Mouse (Mus musculus) embryo, embryonic 10 days (tissue): ENCODE results near the gene Pdzk1.

Experiments
- DNase-seq: peaks from one replicate; pipeline ENCODE4 v3.0.0-alpha.2; 2015; ENCODE audit warnings: low spot score

The Pdzk1 gene

DNA sequence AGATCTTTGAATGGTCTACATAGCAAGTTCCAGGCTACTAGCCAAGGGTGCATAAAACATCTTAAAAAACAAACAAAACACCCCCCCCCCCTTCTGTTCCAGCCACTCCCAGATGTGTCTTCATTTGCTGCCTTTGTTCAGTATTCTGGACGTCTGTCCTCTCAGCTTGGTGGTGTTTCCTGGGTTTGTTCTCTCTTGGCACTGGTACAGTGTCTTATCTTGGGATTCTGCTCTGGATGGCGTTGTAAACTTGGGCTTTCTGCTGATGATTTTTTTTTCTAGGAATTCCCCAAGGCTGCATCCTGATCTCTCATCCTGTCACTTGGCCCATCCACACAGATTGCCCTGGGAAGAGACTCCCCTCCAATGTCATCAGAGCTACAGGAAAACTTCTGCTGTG lies 7.3 kb downstream of the Pdzk1 start:
- no peak for DNase-seq

DNA sequence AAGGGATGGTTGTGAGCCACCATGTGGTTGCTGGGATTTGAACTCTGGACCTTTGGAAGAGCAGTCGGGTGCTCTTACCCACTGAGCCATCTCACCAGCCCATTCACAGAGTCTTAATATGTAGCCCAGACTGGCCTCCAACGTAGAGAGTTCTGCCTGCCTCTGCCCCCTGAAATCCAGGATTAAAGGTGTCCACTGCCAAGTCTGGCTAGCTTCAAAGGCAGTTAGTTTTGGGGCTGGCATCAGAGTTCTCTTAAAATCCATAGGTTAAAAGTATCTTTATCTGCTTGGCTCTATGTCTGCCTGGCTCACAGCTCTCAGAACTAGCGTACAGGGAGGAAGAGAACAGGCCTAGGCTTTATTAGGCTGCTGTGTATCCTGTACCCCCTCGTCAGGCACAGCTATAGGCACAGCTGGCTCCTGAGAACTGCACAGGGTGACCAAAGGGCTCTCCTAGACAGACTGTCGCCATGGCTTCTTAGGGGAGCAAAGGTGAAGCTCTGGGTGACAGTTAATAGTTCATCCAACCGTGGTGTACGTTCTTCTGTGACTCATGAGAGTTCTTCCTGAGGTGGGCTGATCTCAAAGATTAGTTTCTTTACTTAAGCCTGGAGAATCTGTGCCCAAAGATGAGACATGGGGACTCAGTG lies 10.0 kb downstream of the Pdzk1 start:
- no peak for DNase-seq

DNA sequence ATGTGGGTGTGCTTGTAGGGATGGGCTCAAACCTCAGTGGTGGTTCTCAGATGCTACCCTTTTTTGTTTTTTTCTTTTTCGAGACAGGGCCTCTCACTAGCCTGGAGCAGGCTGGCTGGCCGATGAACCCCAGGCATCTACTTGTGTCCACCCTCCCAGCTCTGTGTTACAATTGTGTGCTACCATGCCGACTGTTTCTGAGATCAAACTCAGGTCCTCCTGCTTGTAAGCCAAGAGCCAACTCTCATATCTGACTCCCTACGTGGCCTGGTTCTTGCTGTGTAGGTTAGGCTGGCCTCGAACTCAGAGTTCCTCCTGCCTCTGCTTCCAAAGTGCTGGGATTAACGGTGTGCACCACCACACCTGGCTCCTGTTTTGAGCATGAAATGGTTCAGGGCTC lies 16.1 kb downstream of the Pdzk1 start:
- no peak for DNase-seq

DNA sequence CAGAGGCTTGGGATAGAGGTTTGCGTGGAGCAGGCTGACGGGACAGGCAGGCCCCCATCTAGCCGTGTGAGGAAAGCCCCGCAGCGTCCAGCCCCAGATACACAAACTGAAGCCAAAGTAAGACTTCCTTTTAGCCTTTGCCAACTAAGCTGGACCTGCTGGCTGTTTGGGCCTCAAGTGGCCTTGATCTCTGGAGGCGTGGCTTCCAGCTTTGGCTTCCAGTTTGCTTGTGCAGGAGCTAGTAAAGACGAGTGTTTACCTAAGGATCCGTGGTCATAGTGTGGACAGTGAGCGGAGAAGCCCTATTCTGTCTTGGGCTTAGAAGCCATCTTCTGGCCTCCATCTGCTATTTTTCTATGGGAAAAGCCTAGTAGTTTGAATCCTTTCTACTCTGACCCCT lies 16.7 kb downstream of the Pdzk1 start:
- no peak for DNase-seq

DNA sequence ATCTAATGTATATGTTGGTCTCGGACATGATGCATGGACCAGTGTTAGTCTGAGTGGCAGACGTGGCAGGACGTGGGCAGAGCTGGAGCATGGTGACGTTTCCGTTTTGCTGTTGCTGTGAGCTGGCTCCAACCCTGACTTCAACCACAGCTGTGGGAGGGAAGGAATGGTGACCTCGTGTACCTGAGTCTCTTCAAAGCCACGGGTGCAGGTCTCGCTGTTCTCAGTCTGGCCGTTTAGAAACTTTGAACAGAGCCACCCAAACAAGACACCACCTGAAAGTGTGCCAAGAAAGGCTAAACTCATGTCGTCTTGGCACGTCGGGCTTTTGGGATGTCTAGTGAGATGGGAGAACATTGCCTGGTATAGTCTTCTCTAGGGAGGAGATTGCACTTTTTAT lies 17.9 kb downstream of the Pdzk1 start:
- no peak for DNase-seq

DNA sequence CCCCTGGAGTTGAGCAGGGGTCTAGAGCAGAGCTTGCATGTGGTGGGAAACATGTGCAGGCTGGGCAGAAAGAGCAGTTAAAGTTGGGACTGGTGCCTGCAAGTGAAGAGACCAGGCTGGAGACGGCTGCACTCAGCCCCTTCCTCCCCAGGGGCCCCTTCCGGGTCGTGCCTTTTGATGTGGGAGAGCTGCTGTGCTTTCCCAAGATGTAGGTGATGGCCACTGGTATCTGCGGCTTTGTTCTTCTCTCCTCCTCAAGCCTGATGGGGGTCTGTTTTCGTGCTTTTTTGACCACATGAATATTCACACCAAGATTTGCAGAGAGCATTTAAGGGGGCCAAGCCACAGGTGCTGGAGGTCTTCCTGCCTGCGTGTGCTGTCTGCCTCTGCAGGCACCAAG lies 18.6 kb downstream of the Pdzk1 start:
- DNase-seq: no peak

DNA sequence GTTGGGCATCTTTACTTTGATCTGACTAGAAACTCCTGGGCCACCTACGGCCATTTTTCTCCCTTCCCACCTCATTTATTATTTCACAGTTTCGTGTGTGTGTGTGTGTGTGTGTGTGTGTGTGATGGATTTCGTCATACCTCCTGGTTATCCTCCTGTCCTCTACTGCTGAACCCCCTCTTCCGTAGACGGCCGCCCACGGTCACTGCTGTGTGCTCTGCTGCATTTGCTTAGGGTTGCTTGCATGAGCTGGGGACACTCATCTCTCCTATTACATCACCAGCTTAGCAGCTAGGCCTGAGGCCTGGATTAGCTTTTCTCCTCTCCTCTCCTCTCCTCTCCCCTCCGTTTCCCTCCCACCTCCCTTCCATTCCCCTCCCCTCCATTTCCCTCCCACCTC lies 19.4 kb downstream of the Pdzk1 start:
- DNase-seq: no peak

DNA sequence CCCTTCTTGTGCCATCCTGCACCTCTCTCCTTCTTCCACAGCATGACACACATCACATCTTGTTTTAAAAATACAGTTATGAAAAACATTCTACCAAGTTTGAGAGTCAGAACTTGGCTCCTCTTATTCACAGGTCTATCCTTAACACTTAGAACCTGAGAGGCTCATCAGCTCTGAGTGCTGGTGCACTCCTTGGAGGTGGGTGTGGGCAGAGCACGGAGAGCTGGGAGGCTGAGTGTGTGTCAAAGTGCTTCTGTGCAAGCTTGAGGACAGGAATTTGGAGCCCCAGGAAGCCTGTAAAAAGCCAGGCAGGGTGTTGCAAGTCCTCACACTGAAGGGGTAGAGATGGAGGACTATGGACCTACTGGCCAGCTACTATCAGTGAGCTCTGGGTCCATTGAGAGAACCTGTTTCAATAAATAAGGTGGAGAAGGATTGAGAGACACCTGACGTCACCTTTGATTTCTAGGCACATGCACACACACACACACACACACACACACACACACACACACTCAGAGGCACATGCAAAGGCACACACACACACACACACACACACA lies 20.2 kb downstream of the Pdzk1 start:
- DNase-seq: no peak

DNA sequence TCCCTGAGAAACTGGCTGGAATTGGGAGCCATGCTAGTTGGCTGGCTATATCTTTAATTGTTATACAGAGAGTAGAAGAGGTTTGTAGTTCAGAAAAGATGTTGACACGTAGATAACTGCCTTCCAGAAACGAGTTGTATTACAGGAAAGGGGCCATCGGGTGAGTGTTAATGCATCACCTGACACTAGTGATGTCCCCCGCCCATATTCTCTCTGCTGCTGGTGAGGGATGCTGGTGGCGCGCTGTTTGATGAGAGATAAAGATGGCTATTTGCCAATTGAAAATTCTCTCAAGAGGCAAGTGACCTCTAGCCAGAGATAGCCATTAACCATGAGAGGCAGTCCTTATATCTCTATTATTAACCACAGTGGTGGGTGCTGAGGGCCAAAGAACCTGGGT lies 23.5 kb downstream of the Pdzk1 start:
- no peak for DNase-seq

DNA sequence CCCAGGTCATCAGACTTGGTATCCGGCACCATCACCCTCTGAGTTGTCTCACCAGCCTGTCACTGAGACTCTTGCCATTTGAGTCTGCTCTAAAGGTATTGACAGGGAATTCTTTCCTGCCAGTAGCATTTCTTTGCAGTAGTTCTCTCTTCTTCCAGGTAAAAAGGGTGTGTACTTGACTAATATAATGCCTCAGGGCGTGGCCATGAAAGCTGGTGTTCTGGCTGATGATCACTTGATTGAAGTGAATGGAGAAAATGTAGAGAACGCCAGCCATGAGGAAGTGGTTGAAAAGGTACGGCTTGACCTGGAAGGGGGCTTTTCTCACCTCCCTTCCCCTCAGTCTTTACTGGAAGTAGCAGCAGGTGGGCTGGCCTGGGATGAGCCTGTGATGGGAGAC lies 25.3 kb downstream of the Pdzk1 start:
- DNase-seq: no peak

DNA sequence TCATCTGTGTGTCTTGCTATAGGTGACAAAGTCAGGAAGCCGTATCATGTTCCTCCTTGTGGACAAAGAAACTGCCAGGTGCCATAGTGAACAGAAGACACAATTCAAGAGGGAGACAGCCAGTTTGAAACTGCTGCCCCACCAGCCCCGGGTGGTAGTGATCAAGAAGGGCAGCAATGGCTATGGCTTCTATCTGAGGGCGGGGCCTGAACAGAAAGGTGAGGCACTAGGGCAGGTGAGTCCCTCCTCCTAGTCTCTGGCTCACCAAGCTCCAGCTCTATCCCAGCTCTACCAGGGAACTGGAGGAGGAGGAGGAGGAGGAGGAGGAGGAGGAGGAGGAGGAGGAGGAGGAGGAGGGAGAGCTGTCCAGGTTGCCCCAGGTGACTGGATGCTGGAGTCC lies 26.7 kb downstream of the Pdzk1 start:
- no peak for DNase-seq

DNA sequence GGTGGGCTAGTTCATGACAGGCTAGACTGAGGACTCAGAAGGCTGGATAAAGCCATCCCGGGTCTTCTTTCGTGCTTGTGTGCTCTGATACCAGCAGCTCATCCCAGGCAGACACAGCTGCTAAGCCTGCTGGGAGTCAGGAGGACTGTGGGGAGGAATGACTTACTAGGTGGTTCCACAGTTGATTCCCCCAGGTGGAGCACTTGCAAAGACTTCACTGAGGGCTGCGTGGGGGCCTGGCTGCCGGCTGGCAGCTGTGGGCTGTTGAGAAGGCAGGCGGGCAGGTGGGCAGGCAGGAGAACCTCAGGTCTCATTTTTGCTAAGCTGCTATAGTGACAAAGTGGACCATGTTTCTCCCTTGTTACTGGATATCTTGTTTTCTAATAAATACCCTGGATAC lies 31.4 kb downstream of the Pdzk1 start:
- no peak for DNase-seq

DNA sequence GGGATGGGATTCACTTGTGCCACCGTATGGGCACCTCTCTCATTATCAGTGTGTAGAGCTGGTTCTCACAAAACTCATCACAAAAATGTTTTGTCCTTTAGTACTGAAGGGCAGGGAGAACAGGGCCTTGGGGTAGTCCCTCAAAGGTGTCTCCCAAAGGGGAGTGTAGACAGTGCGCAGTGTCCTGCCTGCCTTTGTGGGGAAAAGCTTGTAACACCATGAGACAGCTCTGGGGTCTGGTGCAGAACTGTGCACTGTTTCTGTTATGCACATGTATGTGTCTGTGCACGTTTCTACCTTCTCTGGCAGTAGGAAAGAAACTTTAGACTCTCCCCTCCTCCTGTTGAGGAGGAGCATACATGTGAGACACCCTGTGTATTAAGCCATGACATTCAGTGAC lies 38.8 kb downstream of the Pdzk1 start:
- DNase-seq: no peak

DNA sequence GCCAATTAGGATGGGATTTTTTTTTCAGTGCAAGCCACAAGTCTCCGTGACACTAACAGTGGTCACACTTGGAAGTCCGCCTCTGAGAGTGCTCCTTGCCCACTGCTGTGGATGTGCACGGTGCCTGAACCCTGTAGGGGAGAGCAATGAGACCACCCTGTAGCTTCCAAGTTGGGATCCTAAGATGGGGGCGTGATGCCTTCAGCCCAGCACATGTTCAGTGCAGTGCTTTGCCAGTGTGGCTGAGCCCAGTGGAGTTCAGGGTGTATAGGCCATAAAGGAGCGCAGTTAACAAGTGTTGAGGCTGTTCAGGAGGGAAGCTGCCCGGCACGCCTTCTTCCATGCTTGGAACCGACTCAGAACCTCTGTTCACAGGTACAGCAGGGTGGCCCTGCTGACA lies 39.5 kb downstream of the Pdzk1 start:
- DNase-seq: no peak

DNA sequence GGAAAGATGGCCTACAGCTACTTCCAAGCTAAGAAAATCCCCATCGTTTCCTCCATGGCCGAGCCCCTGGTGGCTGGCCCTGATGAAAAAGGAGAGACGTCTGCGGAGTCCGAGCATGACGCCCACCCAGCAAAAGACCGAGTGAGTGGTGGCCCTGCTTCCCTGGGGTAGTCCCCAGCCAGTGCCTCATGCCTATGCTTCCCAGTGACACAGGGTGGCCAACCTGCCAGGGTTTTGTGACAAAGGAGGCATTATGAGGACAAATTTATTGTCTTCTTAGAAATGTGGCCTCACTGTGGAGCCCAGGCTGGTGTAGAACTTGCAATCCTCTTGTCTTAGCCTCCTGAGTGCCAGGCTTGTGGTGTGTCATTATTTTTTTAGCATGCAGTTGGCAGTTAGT lies 40.0 kb downstream of the Pdzk1 start:
- no peak for DNase-seq

DNA sequence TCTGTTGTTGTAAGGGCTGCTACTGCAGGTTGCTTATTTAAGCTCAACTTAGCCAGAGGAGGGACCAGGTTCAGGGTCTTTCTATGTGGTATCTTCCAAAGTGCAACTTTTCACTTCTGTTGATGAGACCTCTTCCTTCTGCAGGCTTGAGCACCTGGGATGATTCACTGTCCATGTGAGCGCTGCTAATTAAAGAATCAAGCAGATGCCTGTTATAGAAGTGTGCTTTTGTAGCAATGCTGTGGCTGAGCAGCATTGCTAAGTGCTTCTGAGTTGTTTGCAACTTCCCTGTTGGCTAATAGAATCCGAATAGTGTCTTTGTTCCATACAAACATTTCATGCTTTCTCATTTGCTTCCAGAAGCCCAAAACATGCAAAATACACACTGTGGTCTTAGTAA lies 41.2 kb downstream of the Pdzk1 start:
- no peak for DNase-seq

DNA sequence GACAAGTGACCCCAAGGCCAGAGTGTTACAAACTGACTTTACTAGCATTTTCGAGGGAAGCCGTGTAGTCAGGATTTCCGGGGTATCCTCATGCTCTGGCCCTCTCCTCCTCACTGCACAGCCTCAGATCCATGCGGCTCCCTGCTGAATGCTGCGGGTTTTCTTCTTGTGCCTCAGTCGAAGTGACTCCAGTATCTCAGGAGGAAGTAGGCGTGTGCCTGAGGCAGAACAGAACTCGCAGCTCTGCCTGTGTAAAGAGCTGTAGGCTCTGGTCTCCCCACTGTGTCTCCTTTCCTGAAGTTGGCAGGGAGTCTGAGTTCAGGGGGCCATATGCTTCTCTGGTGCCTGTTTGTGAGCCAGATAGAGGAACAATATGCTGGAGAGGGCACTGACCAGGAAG lies 42.0 kb downstream of the Pdzk1 start:
- no peak for DNase-seq

DNA sequence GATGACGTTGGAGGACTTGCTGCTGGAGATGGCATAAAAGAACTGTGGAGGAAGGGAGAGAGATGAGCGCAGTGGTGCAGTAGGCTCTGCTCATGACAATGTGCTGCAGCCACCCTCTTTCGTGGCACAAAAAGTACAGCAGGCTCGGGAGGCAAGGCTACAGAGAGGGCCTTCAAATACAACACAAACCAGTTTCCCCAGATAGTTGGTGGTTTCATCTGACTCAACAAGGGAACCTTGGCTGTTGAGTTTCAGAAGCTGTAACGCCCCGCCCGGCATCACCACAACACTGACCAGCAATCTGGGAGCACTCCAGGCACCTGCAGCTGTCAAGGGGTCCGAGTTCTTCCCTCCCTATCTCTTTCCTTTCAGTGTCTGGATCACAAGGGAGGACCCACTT lies 43.4 kb downstream of the Pdzk1 start:
- DNase-seq: no peak

DNA sequence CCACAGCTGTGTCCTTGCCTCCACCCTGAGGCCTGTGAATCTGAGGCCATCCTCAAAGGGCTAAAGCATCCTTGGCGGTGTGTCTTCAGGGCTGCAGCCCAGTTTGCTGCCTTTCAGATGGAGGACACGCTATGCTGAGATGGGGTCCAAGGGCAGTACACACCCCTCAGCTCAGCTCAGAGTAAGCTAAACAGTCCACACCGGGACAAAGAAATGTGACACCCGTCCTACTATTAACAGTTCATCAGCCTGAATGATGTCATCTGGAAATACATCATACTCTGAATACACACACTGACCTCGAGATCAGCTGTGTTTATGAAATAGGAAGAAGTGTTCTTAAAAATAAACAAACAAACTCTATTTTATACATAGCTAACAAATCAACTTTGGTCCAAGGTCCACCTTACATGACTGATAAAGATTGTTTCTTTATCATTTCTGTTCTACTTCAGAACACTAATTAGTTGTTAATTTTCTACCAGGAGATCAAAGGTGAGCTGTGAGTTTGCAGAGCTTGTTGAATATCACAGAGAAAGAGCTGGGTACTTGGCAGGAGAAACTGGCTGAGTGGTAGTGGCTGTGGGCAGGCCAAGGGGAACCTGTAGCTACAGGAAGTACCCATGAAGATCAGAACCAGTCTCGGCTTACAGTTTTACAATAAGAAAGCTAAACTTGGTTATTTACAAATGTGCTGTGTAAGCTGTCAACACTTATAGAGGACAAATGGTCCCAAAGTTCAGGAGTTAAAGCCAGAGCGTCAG lies 45.9 kb downstream of the Pdzk1 start:
- no peak for DNase-seq

DNA sequence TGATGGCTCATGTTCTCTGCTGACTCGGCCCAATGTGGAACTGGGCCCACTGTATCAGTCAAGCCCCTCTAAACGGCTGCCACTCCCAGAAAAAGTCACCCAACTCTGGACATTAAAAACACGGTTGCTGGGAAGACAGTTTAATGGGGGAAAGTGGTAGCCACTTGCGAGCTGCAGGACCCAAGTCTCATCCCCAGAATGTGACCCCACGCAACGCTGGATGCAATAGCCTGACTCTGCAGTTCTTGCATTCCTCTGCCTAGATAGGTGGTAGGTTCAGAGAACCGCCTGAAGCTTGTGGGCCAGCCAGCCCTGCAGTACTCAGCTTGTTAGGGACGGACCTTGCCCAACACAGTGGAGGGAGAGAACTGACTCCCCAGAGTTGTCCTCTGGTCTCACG lies 50.5 kb downstream of the Pdzk1 start:
- DNase-seq: no peak

DNA sequence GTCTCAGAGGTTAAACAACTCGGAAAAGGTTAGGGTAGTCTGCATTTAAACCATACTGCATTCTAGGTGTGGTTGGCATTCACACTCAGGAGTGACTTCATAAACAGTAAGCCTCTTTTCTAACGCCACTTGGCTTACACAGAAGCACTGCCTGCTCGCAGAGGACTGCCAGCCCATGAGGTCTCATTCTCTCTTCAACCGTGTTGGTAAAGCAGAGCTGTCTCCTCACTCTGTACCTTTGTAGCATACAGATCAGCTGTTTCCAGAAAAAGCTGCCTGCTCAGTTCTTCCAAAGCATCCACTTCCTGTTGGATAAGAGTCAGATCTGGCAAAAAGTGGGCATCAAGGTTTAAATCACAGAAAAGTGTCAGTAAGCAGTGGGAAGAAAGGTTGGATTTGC lies 51.3 kb downstream of the Pdzk1 start:
- DNase-seq: no peak

DNA sequence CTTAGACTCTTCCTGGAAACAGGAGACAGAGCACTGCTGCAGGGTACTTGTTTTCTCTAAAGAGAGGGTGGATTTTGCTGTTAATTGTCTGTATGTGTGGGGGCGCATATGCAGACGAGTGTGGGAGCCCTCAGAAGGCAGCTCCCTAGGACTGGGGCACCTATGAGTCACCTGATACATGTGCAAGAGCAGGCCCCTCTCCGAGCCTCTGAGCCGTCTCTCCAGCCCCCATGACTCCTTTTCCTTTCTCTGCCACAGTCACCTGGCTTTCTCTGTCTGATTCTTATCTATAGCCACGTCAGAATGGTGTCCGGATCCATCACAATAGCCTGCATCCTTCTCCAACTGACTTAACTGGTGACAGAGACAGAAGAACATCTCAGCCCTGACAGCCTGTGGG lies 52.5 kb downstream of the Pdzk1 start:
- DNase-seq: no peak

DNA sequence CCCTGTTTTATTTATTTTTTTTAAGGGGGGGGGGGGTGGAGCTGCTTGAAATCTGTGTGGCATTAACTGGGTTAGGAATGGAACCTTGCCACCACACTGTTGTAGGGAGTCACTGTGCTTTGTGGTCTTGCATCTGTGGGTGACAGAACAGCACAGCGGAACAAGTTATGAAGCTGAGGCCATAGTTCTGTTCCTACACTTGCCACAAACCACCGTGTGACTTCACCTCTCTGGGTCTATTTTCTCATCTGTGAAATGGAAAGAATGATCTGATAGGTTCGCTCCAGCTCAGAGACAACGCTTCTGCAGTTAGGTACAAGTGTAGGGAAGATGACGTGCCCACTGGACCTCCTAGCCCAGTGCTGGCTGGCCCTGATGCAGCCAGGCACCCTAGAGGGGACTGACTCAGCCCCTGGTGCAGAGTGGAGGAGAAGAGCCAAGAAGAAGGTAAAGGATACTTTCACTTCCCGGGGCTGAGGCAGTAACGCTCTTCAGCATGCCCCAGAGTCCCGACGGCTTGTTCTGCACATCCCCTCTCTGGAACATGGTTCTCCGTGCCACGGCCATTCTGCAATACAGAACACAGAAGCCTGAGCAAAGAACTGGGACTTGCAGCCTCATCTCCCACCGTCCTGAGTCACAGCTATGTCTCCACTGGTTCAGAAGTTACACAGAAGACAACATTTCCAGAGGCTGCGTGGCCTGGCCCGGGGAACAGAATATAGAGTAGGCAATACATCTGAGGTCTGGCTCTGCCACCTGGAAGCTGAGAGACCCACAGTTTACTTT lies 53.2 kb downstream of the Pdzk1 start:
- DNase-seq: no peak
